Mouse (Mus musculus): ENCODE measurements around the gene Piezo1.

The Piezo1 gene

DNA sequence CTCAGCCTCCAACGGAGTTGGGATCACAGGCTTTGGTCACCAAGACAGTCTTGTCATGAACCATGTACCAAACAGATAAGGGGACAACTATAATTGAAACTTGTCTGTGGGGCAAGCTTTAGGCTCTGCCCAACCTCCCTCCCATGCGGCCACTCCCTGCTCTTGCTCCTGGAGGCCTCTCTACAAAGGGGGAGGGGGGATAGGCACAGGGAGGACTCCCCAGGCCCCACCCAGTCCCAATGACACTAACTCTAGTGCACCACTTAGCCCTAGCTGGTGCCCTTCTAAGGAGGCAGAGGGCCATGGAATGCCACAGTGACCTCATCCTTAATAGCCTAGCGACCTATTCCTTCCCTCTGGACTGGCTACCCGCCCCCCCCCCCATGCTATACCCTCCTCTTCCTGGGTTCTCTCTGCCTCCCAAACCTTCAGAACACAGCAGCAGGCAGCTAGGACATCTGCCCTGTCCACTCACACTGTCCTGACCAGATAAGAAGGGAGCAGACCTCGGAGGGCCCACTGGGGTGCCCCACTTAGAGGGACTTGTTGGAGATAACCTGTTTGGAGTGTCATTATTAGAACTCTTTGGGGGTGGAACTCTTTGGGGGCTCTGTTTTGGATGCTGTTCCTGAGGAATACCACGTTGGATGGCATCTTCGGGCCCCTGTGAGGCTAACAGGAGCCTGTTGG, 4.9 kb downstream of the Piezo1 start:
- no peak for DNase-seq (ENCODE audit: low read depth, low spot score)

- DNase-seq (ENCODE audit: low read depth, low spot score): no peak
Measured at GRCm38 (mm10) chr8:122544138-122544537, 7.0 kb downstream of the Piezo1 start.

GRCm38 (mm10) chr8:122538310-122539076, 12.6 kb downstream of the Piezo1 start:
- DNase-seq (ENCODE audit: low read depth, low spot score): no peak

DNA sequence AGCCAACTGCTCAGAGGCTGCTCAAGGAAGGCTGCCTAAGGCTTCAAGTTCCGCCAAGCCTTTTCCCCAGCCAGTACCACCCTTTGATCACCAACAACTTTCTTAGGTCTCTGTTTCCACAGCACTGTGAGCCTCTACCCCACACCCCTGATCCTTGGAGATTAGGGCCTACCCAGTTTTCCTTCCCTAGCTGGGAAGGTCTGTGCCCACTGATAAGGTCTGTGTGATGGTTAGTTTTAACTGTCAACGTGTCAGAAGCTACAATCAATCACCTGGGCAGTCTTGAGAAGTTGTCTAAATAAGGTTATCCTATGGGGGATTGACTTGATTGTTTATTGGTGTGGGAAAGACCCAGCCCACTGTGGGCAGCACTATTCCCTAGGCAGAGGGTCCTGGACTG, 13.3 kb downstream of the Piezo1 start:
- DNase-seq (ENCODE audit: low read depth, low spot score): no peak

DNA sequence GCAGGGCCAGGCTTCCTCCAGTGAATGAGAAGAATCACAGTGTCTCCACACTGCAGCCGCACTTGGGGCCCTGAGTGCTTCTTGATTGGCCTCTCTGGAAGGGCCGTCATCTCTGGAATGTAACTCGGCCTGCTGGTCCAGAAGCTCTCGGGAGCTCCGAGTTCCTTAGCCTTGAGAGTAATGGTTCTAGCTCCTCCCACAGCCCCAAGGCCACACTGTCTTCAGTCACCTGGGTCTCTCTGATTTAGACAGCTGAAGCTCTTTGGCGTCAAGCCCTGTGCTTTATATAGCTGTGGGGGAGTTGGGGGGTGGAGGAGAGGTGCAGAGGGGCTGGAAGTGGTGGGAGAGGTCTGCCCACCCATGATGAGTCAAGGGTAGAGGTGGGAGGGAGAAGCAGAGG, 14.1 kb downstream of the Piezo1 start:
- DNase-seq (ENCODE audit: low read depth, low spot score): no peak

GRCm38 (mm10) chr8:122531312-122531711, 19.8 kb downstream of the Piezo1 start:
- no peak for DNase-seq (ENCODE audit: low read depth, low spot score)

DNA sequence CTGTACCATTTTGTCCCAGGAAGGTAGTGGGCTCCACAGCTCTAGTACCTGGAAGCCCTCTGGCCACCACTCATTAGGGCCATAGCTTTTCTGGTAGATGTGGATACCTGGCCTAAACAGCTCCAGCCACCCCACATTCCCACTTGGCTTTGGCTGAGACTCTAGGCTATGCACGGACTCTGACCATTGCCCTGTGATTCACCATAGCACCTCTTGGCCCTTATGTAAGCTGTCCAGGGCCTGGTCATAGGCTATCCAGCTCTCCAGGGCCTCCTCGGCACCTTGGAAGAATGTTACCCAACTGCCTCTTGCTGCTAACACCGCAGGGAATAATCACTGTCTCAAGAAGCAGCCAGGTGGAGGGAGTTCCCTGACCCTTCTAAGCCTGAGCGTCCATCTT, 22.0 kb downstream of the Piezo1 start:
- DNase-seq (ENCODE audit: low read depth, low spot score): no peak

DNA sequence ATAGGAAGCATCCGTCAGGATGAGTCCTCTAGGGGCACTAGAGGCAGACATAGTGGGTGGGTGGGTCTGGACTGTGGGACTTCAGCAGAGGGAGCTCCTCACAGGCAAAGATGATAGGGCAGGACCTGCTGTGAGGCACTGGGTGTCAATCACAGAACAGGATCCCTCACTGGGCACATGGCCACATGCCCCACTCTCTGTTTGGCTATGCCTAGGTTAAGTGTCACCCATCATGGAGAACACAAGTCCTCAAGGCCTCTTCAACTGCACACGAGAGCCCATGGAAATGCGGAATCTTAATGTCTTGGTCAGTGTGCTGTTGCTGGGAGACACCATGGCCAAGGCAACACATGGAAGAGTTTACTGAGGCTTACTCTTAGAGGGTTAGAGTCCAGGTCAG, 23.2 kb downstream of the Piezo1 start:
- DNase-seq (ENCODE audit: low read depth, low spot score): no peak

GRCm38 (mm10) chr8:122526526-122527170, 24.5 kb downstream of the Piezo1 start:
- DNase-seq (ENCODE audit: low read depth, low spot score): no peak

- DNase-seq (ENCODE audit: low read depth, low spot score): no peak
Measured at GRCm38 (mm10) chr8:122526084-122526483, 25.0 kb downstream of the Piezo1 start.

GRCm38 (mm10) chr8:122525004-122525403, 26.1 kb downstream of the Piezo1 start:
- no peak for DNase-seq (ENCODE audit: low read depth, low spot score)

DNA sequence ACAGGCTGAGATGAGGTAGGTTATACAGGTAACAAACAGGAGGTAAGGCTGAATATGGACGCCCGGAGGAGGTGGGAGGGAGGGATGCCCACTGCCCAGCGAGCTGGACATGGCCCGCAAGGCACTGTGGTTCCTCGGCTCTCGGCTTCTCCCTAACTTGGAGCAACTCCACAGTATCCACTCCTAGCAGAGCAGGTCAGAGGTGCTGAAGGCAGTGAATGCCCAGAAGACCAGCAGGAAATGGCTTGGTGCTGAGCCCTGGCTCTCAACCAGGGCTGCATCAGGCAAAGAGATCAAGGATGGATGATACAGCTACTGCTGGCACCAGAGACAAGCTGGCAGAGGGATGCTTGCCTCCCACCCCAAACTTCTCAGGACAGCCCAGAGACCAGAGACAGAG, 26.6 kb downstream of the Piezo1 start:
- no peak for DNase-seq (ENCODE audit: low read depth, low spot score)

DNA sequence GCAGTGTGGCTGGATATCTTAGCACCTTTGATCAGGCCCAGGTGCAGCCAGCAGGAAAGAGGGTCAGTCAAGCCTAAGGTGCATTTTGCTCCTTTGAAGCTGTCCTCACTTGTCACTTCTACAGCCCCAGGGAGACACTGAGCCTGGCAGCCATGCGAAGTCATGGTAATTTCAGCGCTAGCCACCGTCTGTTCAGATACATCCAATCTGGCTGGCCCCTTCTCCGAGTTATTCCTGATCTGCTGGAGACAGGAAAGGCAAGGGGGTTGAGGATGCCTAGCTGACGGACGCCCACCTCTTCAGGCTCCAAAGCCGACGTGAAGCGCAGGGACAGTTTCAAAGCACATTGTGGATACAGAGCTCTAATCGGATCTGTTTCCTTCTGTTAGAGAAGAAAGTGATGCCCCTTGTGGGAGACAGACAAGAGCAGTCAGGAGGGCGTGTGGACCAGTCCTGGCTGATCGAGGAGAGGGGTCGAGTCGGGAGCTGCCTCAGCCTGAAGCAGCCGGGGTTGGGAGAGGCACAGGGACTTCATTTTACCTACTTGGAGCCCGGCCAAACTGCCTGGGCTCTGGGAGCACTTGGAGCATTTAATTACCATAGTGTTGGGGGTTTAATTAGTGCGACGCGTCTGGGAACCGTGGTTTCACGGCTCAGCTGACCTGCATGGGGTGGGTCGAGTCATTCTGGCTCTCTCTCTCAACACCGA, 27.3 kb downstream of the Piezo1 start:
- DNase-seq (ENCODE audit: low read depth, low spot score): peak; percentile 53

DNA sequence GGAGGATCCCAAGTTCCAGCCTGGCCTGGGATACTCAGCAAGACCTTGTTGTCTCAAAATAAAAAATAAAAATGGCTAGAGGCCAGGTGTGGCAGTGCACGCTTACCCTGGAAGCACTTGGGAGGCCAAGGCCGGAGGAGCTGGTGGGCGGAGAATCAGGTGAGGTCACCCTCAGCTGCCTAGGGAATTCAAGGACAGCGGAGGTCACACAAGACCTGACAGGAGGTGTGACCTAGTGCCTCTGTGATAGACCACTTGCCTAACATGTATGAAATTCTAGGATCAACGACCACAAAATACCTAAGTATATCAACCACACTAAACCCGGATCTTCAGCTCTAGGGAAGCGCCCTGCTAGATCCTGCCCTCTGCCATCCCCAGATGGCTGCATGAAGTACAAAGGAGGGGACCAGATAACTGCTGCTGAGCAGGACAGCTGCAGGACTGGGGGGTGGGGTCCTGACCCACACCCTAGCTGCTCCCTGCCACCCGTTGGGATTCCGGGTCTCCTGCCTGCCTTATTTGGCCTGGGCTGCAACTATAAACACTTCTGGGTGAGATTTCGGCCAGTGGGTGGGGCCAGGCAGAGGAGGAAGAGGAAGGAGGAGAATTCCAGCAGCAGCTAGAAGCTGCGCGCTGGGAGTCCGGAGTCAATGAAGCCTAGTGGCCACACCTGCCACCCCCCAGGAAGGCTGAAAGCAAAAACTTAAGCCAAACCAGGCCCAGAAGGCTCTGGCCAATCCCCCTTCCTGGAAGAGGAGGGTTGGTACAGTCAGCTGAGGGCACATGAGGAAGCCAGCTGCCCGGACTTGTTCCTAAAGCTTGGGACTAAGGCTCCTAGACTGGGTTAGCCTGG, 28.1 kb downstream of the Piezo1 start:
- DNase-seq (ENCODE audit: low read depth, low spot score): no peak

- DNase-seq (ENCODE audit: low read depth, low spot score): no peak
Measured at GRCm38 (mm10) chr8:122520611-122521010, 30.5 kb downstream of the Piezo1 start.

GRCm38 (mm10) chr8:122517541-122518190, 33.5 kb downstream of the Piezo1 start:
- DNase-seq (ENCODE audit: low read depth, low spot score): peak; percentile 76

DNA sequence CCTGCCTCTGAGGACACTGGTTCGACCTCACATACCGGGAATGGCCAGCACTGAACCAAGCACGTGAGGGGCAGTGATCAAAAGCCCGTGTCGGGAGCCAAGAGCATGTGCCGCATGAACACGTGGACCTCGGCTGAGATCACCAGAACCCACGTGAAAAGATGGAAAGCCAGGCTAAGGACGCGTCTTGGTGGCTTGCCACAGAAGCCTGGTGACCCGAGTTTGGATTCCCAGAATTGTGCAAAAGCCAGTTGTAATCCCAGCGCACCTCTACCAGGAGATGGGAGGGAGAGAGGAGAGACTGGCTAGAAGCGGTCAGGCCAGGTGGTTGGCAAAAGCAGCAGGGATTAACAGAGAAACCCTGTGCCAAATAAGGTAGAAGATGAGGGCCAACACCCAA, 35.4 kb downstream of the Piezo1 start:
- DNase-seq (ENCODE audit: low read depth, low spot score): no peak

GRCm38 (mm10) chr8:122512392-122512791, 38.7 kb downstream of the Piezo1 start:
- DNase-seq (ENCODE audit: low read depth, low spot score): no peak

GRCm38 (mm10) chr8:122511552-122511951, 39.6 kb downstream of the Piezo1 start:
- no peak for DNase-seq (ENCODE audit: low read depth, low spot score)

DNA sequence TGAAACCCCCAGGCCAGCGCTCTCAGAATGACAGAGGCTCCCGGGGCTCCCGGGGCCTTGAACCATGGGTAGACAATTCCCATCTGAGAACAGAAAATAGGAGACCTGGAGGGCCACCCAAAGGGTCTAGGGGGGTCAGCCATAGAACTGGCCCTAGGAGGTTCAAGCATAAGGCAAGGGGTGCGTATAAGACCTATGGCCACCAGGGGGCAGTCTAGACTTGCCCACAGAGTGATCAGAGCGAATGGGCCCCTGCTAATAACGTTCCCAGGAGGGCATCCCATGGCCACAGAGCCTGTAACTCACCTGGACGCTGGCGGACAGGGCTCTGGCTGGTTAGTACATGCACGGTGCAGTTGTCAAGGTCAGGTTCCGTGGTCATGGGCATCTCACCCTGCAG, 50.3 kb downstream of the Piezo1 start:
- peak; percentile 81 for DNase-seq (ENCODE audit: low read depth, low spot score)

DNA sequence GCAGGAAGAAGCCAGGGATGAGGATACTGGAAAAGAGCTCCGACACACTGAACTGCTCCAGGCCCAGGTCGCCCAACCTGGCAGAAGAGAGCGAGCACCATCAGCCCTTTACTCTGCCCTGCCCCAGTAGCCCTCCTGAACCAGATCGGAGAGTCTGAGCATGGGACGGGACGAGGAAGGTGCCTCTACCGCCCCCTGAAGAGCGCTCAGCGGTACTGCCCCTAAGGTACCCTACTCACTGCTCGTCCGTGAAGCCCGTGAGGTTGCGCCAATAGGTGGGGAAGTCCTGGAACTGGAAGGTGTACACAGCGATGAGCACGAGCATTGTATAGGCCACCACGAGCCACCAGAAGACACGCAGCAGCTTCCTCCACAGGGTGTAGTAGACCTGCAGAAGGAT, 53.2 kb downstream of the Piezo1 start:
- no peak for DNase-seq (ENCODE audit: low read depth, low spot score)
